Mouse (Mus musculus) CH12.LX (cell line): ENCODE measurements at regions not wholly inside any gene's neighbourhood (a gene's known extent, or its start where the extent isn't known, plus 50 kb on each side); places are given as distances from the start of the nearest gene placed in this dataset.

Experiments used
- CTCF ChIP-seq, 2 experiments: IDR thresholded peaks in 1 of 2; conservative IDR thresholded peaks in 1 of 2; 2 replicates each; pipeline ENCODE4 v1.5.1; 2011 to 2012; ENCODE audit warnings: low read depth in 2 of 2, low read length in 2 of 2, improper control_type of control experiment in 1 of 2, inconsistent platforms in 1 of 2, mild to moderate bottlenecking in 1 of 2, moderate library complexity in 1 of 2
- E2F4 ChIP-seq: IDR thresholded peaks from 2 replicates; pipeline ENCODE4 v1.6.1; 2011; ENCODE audit warnings: low read depth, low read length, improper control_type of control experiment; ENCODE audit not compliant: insufficient replicate concordance
- ELF1 ChIP-seq: IDR thresholded peaks from 2 replicates; pipeline ENCODE4 v1.6.1; 2014; ENCODE audit warnings: low read depth, mild to moderate bottlenecking, inconsistent platforms, low read length, improper control_type of control experiment
- MAX ChIP-seq: IDR thresholded peaks from 2 replicates; pipeline ENCODE4 v1.6.1; 2011; ENCODE audit warnings: low read length, improper control_type of control experiment
- NELFE ChIP-seq: IDR thresholded peaks from 2 replicates; pipeline ENCODE4 v1.6.1; 2011; ENCODE audit warnings: low read depth, low read length, improper control_type of control experiment
- USF1 ChIP-seq: IDR thresholded peaks from 2 replicates; pipeline ENCODE4 v1.6.1; 2014; ENCODE audit warnings: low read depth, mild to moderate bottlenecking, inconsistent platforms, low read length, improper control_type of control experiment

GRCm38 (mm10) chr6:104990366-104990765 lies 497.8 kb downstream of the Cntn6 start:
- no peak for TF ChIP-seq ELF1
- TF ChIP-seq USF1, result no peak
- TF ChIP-seq NELFE, result no peak
- TF ChIP-seq E2F4, result no peak
- TF ChIP-seq MAX, result no peak
- no peak for TF ChIP-seq CTCF (conservative IDR thresholded peaks at IDR 0.05 in 1 of 2, IDR thresholded peaks at IDR 0.05 in 1 of 2; ENCODE audit: low read depth in 2 of 2, low read length in 2 of 2)
